Mouse (Mus musculus): Measurements from ENCODE around the gene Lrrc59. TPM values are rescaled to one million over a fixed set of nuclear protein-coding genes. Genes with fewer than 3 reads are reported as not detected.

Lrrc59 gene
- polyA plus RNA-seq, 1 experiment, result 346 TPM

GRCm38 (mm10) chr11:94653663-94654436 is 24.3 kb downstream of the Lrrc59 start, which contains the start of the genes Mrpl27 and Eme1:
Mrpl27 (plus strand) TSS chr11:94653767.
Eme1 (minus strand) TSS chr11:94653964.
- H3ac ChIP-seq (ENCODE audit: control insufficient read depth, insufficient read length, low read depth), result peak within 1 kb of the TSS; percentile 86
- peak; percentile 98 for TF ChIP-seq USF1 (IDR thresholded peaks at IDR 0.05; ENCODE audit: low read depth)
- TF ChIP-seq CEBPB (IDR thresholded peaks at IDR 0.05; ENCODE audit: low read depth), result no peak
- no peak for TF ChIP-seq MAX (IDR thresholded peaks at IDR 0.05)
- peak; percentile 21 for TF ChIP-seq MYOD1 (IDR thresholded peaks at IDR 0.05; ENCODE audit: control insufficient read depth, insufficient read length, low read depth)
- no peak for TF ChIP-seq MYOG (IDR thresholded peaks at IDR 0.05; ENCODE audit: control insufficient read depth, extremely low read depth, insufficient read length)
- TF ChIP-seq CTCF (IDR thresholded peaks at IDR 0.05; ENCODE audit: control insufficient read depth, insufficient read depth, insufficient read length), result no peak
- no peak for TF ChIP-seq FOSL1 (IDR thresholded peaks at IDR 0.05; ENCODE audit: insufficient read depth, low read length, poor library complexity, severe bottlenecking)
- H3K4me3 ChIP-seq (ENCODE audit: insufficient read depth, poor library complexity, severe bottlenecking), result peak within 1 kb of the TSS; percentile 48
- peaks cover 6% of the 10 kb centered on the region for H3K79me3 ChIP-seq (ENCODE audit: low read depth)
- peaks cover 31% of the 10 kb centered on the region for H3K79me2 ChIP-seq (ENCODE audit: control insufficient read depth, insufficient read depth)
- H3K27me3 ChIP-seq (ENCODE audit: control insufficient read depth, insufficient read depth, insufficient read length), result no peaks in the 10 kb centered on the region
- peaks cover 34% of the 10 kb centered on the region for H3K36me3 ChIP-seq (ENCODE audit: control insufficient read depth, insufficient read depth)

GRCm38 (mm10) chr11:94661344-94661743 is 31.8 kb downstream of the Lrrc59 start:
- peaks cover 48% of the 10 kb centered on the region for H3K36me3 ChIP-seq (ENCODE audit: control insufficient read depth, insufficient read depth)
- H3K79me3 ChIP-seq (ENCODE audit: low read depth), result no peaks in the 10 kb centered on the region
- no peak overlapping the region for H3K4me3 ChIP-seq (ENCODE audit: insufficient read depth, poor library complexity, severe bottlenecking)
- TF ChIP-seq MYOG (IDR thresholded peaks at IDR 0.05; ENCODE audit: control insufficient read depth, extremely low read depth, insufficient read length), result no peak
- no peak for TF ChIP-seq CEBPB (IDR thresholded peaks at IDR 0.05; ENCODE audit: low read depth)
- TF ChIP-seq MAX (IDR thresholded peaks at IDR 0.05), result no peak
- TF ChIP-seq CTCF (IDR thresholded peaks at IDR 0.05; ENCODE audit: control insufficient read depth, insufficient read depth, insufficient read length), result no peak
- TF ChIP-seq MYOD1 (IDR thresholded peaks at IDR 0.05; ENCODE audit: control insufficient read depth, insufficient read length, low read depth), result no peak
- TF ChIP-seq USF1 (IDR thresholded peaks at IDR 0.05; ENCODE audit: low read depth), result no peak
- no peak for TF ChIP-seq FOSL1 (IDR thresholded peaks at IDR 0.05; ENCODE audit: insufficient read depth, low read length, poor library complexity, severe bottlenecking)
- no peaks in the 10 kb centered on the region for H3K27me3 ChIP-seq (ENCODE audit: control insufficient read depth, insufficient read depth, insufficient read length)
- H3K79me2 ChIP-seq (ENCODE audit: control insufficient read depth, insufficient read depth), result no peaks in the 10 kb centered on the region
- H3ac ChIP-seq (ENCODE audit: control insufficient read depth, insufficient read length, low read depth), result no peak overlapping the region

DNA sequence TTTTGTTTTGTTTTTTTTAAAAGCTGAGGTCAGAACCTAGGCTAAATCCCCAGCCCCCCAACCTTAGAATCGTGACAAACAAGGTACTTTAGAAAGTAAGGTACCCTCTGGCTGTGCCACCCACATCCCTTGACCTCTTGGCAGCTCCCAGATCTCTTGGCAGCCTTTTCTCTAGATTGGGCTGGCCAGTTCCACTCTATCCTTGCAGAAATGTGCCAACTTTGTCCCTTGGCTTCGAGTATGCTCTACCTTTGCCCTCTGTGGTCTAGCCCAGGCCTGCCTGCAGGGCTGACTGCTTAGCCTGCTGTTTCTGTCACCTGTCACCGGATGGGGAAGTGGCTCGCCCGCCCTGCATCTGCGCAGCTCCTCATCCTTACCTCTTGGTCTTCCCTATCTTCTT is 35.7 kb downstream of the Lrrc59 start:
- Histone ChIP-seq H3K36me3 (ENCODE audit: control insufficient read depth, insufficient read depth) (peaks cover 29% of the 10 kb centered on the region), H3ac (ENCODE audit: control insufficient read depth, insufficient read length, low read depth) (no peak overlapping the region)
- TF ChIP-seq CTCF (IDR thresholded peaks at IDR 0.05; ENCODE audit: control insufficient read depth, insufficient read depth, insufficient read length) (no peak), FOSL1 (IDR thresholded peaks at IDR 0.05; ENCODE audit: insufficient read depth, low read length, poor library complexity, severe bottlenecking) (no peak), CEBPB (IDR thresholded peaks at IDR 0.05; ENCODE audit: low read depth) (no peak), MYOG (IDR thresholded peaks at IDR 0.05; ENCODE audit: control insufficient read depth, extremely low read depth, insufficient read length) (no peak), USF1 (IDR thresholded peaks at IDR 0.05; ENCODE audit: low read depth) (no peak), MYOD1 (IDR thresholded peaks at IDR 0.05; ENCODE audit: control insufficient read depth, insufficient read length, low read depth) (no peak), MAX (IDR thresholded peaks at IDR 0.05) (no peak)

DNA sequence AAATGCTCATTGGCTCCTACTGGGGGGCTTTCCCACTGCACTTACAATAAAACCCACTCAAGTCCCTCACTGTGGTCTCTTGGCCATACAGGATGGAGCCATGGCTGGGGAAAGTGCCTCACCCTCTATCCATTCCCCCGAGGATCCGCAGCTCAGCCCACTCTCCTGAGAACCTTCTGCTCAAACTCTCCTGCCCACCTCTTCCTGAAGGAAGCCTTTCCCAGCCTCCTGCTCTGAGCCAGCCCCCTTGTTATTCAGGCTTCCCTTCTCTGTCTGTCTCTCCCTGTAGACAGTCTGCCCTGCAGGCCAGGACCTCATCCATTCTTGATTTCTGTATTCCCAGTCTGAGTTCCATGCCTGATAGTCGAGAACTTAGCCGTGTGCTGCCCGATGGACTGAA is 45.4 kb downstream of the Lrrc59 start:
- peaks cover under 1% of the 10 kb centered on the region for H3K36me3 ChIP-seq (ENCODE audit: control insufficient read depth, insufficient read depth)
- H3K27me3 ChIP-seq (ENCODE audit: control insufficient read depth, insufficient read depth, insufficient read length), result no peaks in the 10 kb centered on the region
- TF ChIP-seq MYOD1 (IDR thresholded peaks at IDR 0.05; ENCODE audit: control insufficient read depth, insufficient read length, low read depth), result no peak
- no peak for TF ChIP-seq MYOG (IDR thresholded peaks at IDR 0.05; ENCODE audit: control insufficient read depth, extremely low read depth, insufficient read length)
- no peak for TF ChIP-seq MAX (IDR thresholded peaks at IDR 0.05)
- TF ChIP-seq FOSL1 (IDR thresholded peaks at IDR 0.05; ENCODE audit: insufficient read depth, low read length, poor library complexity, severe bottlenecking), result no peak
- no peak for TF ChIP-seq CEBPB (IDR thresholded peaks at IDR 0.05; ENCODE audit: low read depth)
- TF ChIP-seq CTCF (IDR thresholded peaks at IDR 0.05; ENCODE audit: control insufficient read depth, insufficient read depth, insufficient read length), result no peak
- TF ChIP-seq USF1 (IDR thresholded peaks at IDR 0.05; ENCODE audit: low read depth), result no peak
- no peak overlapping the region for H3K4me3 ChIP-seq (ENCODE audit: insufficient read depth, poor library complexity, severe bottlenecking)
- peaks cover 25% of the 10 kb centered on the region for H3K79me2 ChIP-seq (ENCODE audit: control insufficient read depth, insufficient read depth)
- H3K79me3 ChIP-seq (ENCODE audit: low read depth), result peaks cover 6% of the 10 kb centered on the region
- H3ac ChIP-seq (ENCODE audit: control insufficient read depth, insufficient read length, low read depth), result no peak overlapping the region

More for the DNA sequence above, 35.7 kb downstream of the Lrrc59 start:
- Histone ChIP-seq H3K79me2 (ENCODE audit: control insufficient read depth, insufficient read depth) (no peaks in the 10 kb centered on the region), H3K79me3 (ENCODE audit: low read depth) (no peaks in the 10 kb centered on the region), H3K27me3 (ENCODE audit: control insufficient read depth, insufficient read depth, insufficient read length) (no peaks in the 10 kb centered on the region), H3K4me3 (ENCODE audit: insufficient read depth, poor library complexity, severe bottlenecking) (no peak overlapping the region)

- Histone ChIP-seq H3K36me3 (ENCODE audit: control insufficient read depth, insufficient read depth) (no peaks in the 10 kb centered on the region), H3K4me3 (ENCODE audit: insufficient read depth, poor library complexity, severe bottlenecking) (no peak overlapping the region), H3K79me2 (ENCODE audit: control insufficient read depth, insufficient read depth) (peaks cover 25% of the 10 kb centered on the region), H3ac (ENCODE audit: control insufficient read depth, insufficient read length, low read depth) (no peak overlapping the region), H3K79me3 (ENCODE audit: low read depth) (peaks cover 6% of the 10 kb centered on the region), H3K27me3 (ENCODE audit: control insufficient read depth, insufficient read depth, insufficient read length) (no peaks in the 10 kb centered on the region)
- TF ChIP-seq FOSL1 (IDR thresholded peaks at IDR 0.05; ENCODE audit: insufficient read depth, low read length, poor library complexity, severe bottlenecking) (no peak), USF1 (IDR thresholded peaks at IDR 0.05; ENCODE audit: low read depth) (no peak), MAX (IDR thresholded peaks at IDR 0.05) (no peak), MYOD1 (IDR thresholded peaks at IDR 0.05; ENCODE audit: control insufficient read depth, insufficient read length, low read depth) (no peak), MYOG (IDR thresholded peaks at IDR 0.05; ENCODE audit: control insufficient read depth, extremely low read depth, insufficient read length) (no peak), CTCF (IDR thresholded peaks at IDR 0.05; ENCODE audit: control insufficient read depth, insufficient read depth, insufficient read length) (no peak), CEBPB (IDR thresholded peaks at IDR 0.05; ENCODE audit: low read depth) (no peak)
These were observed 45.9 kb downstream of the Lrrc59 start for GRCm38 (mm10) chr11:94675446-94675845.
